Mouse (Mus musculus) spleen, adult 2 months (tissue): ENCODE measurements at regions not wholly inside any gene's neighbourhood (a gene's known extent, or its start where the extent isn't known, plus 50 kb on each side); places are given as distances from the start of the nearest gene placed in this dataset.

Experiments used
- CTCF ChIP-seq: fragments of 200-500 bp; IDR thresholded peaks from 2 replicates; pipeline ENCODE4 v1.5.1; 2011; ENCODE audit warnings: mild to moderate bottlenecking, inconsistent platforms; ENCODE audit not compliant: insufficient read depth, insufficient read length, insufficient replicate concordance; ENCODE audit errors: extremely low read depth
- POLR2A ChIP-seq: fragments of 200-500 bp; IDR thresholded peaks from 2 replicates; pipeline ENCODE4 v1.6.1; 2011; ENCODE audit warnings: low read depth, low read length, inconsistent platforms

DNA sequence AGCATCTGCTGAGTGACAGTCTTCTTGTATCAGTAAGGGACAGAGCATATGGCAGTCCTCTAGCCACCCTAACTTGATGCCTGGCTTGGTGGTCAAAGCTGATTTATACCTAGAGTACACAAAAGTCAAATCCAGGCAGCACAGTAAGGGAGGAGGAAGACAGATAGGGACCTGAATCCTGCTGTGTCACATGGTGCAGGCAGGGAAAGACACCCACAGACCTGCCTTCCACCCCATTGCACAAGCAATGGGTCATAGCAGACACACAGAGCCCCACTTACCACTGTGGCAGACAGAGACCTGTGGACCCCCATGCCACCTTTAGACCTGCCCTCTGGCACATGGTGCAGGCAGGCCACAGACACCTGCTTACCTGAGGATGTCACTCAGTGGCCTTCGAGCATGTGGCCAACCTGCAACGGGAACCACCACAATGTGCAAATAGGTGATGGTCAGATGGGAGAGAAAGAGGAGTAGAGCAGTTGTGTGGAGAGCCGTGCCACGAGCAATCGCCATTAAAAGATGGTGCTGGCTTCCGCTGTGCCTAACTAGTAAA, 244.0 kb upstream of the Paip1 start:
- TF ChIP-seq POLR2A (no peak), CTCF (no peak)
